ENCODE assay signal across 22 mouse cellular contexts in the genomic region with DNA sequence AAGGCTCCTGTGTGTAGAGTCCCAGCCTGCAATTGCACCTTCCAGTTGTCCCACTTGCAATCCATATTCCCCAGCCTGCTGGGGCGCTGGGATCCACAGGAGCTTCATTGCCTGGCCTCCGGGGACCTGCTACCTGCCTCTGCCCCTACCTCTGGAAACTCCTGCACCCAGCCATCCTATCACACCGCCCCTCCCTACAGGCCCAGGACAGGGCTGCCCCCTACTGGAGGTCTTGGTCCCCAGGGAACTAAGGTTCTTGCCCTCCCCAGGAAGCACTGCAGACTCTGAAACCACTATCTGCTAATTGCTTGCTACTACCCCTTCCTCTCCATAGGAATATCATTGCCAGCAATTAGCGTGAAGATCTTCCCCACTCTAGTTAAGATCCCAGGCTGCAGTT.
DNase-seq lines count a peak whose midpoint lies in the region; ATAC-seq and TF ChIP-seq lines count a peak whose summit lies in the region.
"Had no signal": no experiment of that assay in that cellular context is flagged by ENCODE, and none has a peak within 500 bp of the region (broad histone marks: within the 10 kb centered on the region; RNA-seq: fewer than 3 reads in every experiment).

No protein-coding gene starts in this region.

- H3K27me3 ChIP-seq in midbrain, postnatal 0 days (ENCODE audit: insufficient read depth, low read length): no peaks in the 10 kb centered on the region
- H3K27me3 ChIP-seq in midbrain, embryonic 11.5 days (ENCODE audit: control insufficient read depth, insufficient read depth, low read length): no peaks in the 10 kb centered on the region
- H3K27me3 ChIP-seq: embryonic facial prominence, embryonic 15.5 days; limb, embryonic 12.5 days; liver, embryonic 13.5 days; lung, embryonic 15.5 days had no signal

- peak; percentile 29 for TF ChIP-seq CTCF in midbrain, postnatal 0 days (IDR thresholded peaks at IDR 0.05)

- DNase-seq in CD4-positive, CD25-positive, alpha-beta regulatory T cell, adult 2 months (ENCODE audit: low read depth, low spot score): peak; percentile 22
- DNase-seq in midbrain, postnatal 0 days (ENCODE audit: low spot score): no peak
- DNase-seq in midbrain, embryonic 11.5 days (ENCODE audit: low spot score, missing footprints): no peak
- DNase-seq in naive thymus-derived CD4-positive, alpha-beta T cell, adult 2 months (ENCODE audit: low read depth): peak; percentile 16
- peak; percentile 57 for DNase-seq in thymus, postnatal 25 days
- DNase-seq in cerebellum, postnatal 36 days: no peak
- DNase-seq in left cerebral cortex, postnatal 10 days (ENCODE audit: extremely low spot score in 1 of 2, low spot score in 2 of 2): no peak
- DNase-seq: adrenal gland, adult 8-10 months; cerebellum, adult 11 months; forebrain, postnatal 0 days; gastrocnemius, adult 2 months; heart, adult 18-20 months; heart, postnatal 4 days; kidney, adult 2 months; kidney, postnatal 14 days; liver, embryonic 13.5 days; lung, postnatal 4 days had no signal

- no peak overlapping the region for H3K4me2 ChIP-seq in midbrain, postnatal 0 days (ENCODE audit: low read depth, low read length, poor library complexity, severe bottlenecking)
- H3K4me2 ChIP-seq in midbrain, embryonic 11.5 days: no peak overlapping the region
- H3K4me2 ChIP-seq: embryonic facial prominence, embryonic 15.5 days; limb, embryonic 12.5 days; liver, embryonic 13.5 days; lung, embryonic 15.5 days had no signal

- no peak overlapping the region for H3K9ac ChIP-seq in midbrain, postnatal 0 days (replicated peaks; ENCODE audit: low read length, poor library complexity, severe bottlenecking)
- no peak overlapping the region for H3K9ac ChIP-seq in midbrain, embryonic 11.5 days (ENCODE audit: low read length)
- H3K9ac ChIP-seq: embryonic facial prominence, embryonic 15.5 days; forebrain, postnatal 0 days; limb, embryonic 12.5 days; liver, embryonic 13.5 days; lung, embryonic 15.5 days had no signal

- H3K4me3 ChIP-seq in midbrain, postnatal 0 days (ENCODE audit: low read depth, low read length): no peak overlapping the region
- H3K4me3 ChIP-seq in midbrain, embryonic 11.5 days (ENCODE audit: low read depth, low read length): no peak overlapping the region
- H3K4me3 ChIP-seq: embryonic facial prominence, embryonic 15.5 days; gastrocnemius, adult 2 months; limb, embryonic 12.5 days; liver, embryonic 13.5 days; lung, embryonic 15.5 days had no signal

- no peaks in the 10 kb centered on the region for H3K36me3 ChIP-seq in midbrain, postnatal 0 days (ENCODE audit: insufficient read depth, low read length)
- no peaks in the 10 kb centered on the region for H3K36me3 ChIP-seq in midbrain, embryonic 11.5 days (ENCODE audit: control insufficient read depth, insufficient read depth, low read length)
- H3K36me3 ChIP-seq: embryonic facial prominence, embryonic 15.5 days; limb, embryonic 12.5 days; liver, embryonic 13.5 days; lung, embryonic 15.5 days had no signal

- WGBS in midbrain, postnatal 0 days: 35% methylated on average over 4 of the region's 4 CpGs
- WGBS in midbrain, embryonic 11.5 days: 46% methylated on average over 4 of the region's 4 CpGs

- H3K4me1 ChIP-seq in midbrain, postnatal 0 days (ENCODE audit: insufficient read depth, low read length): no peaks in the 10 kb centered on the region
- no peaks in the 10 kb centered on the region for H3K4me1 ChIP-seq in midbrain, embryonic 11.5 days (ENCODE audit: control insufficient read depth, insufficient read depth, low read length)
- H3K4me1 ChIP-seq: embryonic facial prominence, embryonic 15.5 days; limb, embryonic 12.5 days; liver, embryonic 13.5 days; lung, embryonic 15.5 days had no signal

- H3K9me3 ChIP-seq in midbrain, postnatal 0 days (ENCODE audit: low read length): no peaks in the 10 kb centered on the region
- no peaks in the 10 kb centered on the region for H3K9me3 ChIP-seq in midbrain, embryonic 11.5 days (ENCODE audit: control insufficient read depth, low read length)
- H3K9me3 ChIP-seq: embryonic facial prominence, embryonic 15.5 days; limb, embryonic 12.5 days; liver, embryonic 13.5 days; lung, embryonic 15.5 days had no signal

- no peak for ATAC-seq in CD4-positive, CD25-positive, alpha-beta regulatory T cell, adult 4 months
- ATAC-seq in midbrain, postnatal 0 days (ENCODE audit: low FRiP score): no peak
- ATAC-seq in midbrain, embryonic 11.5 days (ENCODE audit: low FRiP score): no peak
- ATAC-seq: forebrain, postnatal 0 days; inflammation-experienced regulatory T-cells, adult 6 months had no signal

- H3K27ac ChIP-seq in midbrain, postnatal 0 days (ENCODE audit: low read depth, low read length): no peak overlapping the region
- H3K27ac ChIP-seq in midbrain, embryonic 11.5 days (ENCODE audit: low read depth, low read length): no peak overlapping the region
- H3K27ac ChIP-seq: embryonic facial prominence, embryonic 15.5 days; gastrocnemius, adult 2 months; limb, embryonic 12.5 days; liver, embryonic 13.5 days; lung, embryonic 15.5 days had no signal

- intact Hi-C loops in left cerebral cortex, postnatal 10 days (cut with DNase I): no loop called here

Comparison
In these comparisons a context has a peak if more than half of its experiments do, and no peak if none do; other contexts are left out.
1. DNase-seq: peak in CD4-positive, CD25-positive, alpha-beta regulatory T cell, adult 2 months (single experiment), naive thymus-derived CD4-positive, alpha-beta T cell, adult 2 months (single experiment) and thymus, postnatal 25 days (single experiment); none in midbrain, postnatal 0 days (single experiment), midbrain, embryonic 11.5 days (single experiment), cerebellum, postnatal 36 days (0 of 2) and left cerebral cortex, postnatal 10 days (0 of 2).